Mouse (Mus musculus): ENCODE measurements at regions not wholly inside any gene's neighbourhood (a gene's known extent, or its start where the extent isn't known, plus 50 kb on each side); places are given as distances from the start of the nearest gene placed in this dataset.
A peak's percentile ranks its signal among the peaks of the same experiment; 100 is the strongest.

GRCm38 (mm10) chr11:7506421-7506945 is 292.8 kb upstream of the Igfbp3 start:
- DNase-seq, result no peak

- no peak for DNase-seq
Observed at GRCm38 (mm10) chr11:7504651-7505321, 291.1 kb upstream of the Igfbp3 start.

GRCm38 (mm10) chr11:7502679-7503078 is 289.0 kb upstream of the Igfbp3 start:
- no peak for DNase-seq

DNA sequence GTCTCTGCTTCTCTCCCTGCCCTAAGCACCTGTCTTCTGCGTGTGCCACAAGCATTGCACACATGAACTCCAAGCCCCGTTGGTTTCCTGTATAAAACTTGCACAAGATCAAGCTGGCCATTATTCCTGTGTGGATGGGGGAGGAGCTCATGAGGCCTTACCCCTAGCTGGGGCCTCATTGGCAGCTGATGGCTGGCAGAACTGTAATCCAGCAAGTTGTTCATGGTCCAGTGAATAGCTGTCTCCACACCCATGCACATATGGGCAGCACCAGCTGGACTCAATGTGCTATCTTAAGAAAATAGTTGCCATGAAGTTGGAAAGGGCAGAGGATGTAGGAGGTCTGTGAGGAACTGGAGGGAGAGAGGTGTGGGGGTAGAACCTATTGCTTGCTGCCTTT is 288.3 kb upstream of the Igfbp3 start:
- no peak for DNase-seq

DNA sequence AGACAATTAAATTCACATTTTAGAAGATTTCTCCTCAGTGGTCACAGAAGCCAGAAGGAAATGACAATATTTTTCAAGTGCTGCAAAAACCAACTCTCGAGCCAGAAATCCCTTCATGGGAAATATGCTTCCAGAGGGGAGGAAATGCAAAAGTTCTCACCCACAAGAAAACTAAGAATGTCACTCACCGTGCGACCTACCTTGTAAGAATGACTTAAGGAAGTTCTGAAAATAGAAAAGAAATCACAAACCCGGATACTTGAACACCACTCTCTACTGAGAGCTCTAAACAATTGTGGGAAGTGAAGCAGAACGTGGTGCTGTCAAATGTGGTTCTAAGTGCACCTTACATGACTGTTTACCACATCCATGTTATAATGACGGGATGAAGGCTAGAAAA is 284.1 kb upstream of the Igfbp3 start:
- no peak for DNase-seq

GRCm38 (mm10) chr11:7473832-7474545 is 260.3 kb upstream of the Igfbp3 start:
- no peak for DNase-seq

DNA sequence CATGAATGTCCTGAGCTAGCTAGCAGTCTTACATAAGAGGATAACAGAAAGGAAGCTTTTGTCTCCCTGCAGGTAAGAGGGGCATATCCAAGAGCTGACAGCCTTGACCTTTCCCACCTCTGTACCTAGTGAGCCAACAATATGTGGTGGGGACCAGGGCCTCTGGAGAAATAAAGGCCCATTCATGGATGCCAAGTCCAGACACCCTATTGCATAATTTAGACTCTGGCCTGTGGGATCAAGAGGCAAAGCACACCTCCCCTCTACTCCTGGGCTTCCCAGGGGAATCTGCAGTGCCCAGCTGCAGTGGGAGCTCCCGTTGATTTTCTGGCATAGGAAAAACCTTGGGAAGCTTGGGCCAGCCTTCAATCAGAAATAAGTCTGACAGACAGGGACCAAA is 251.8 kb upstream of the Igfbp3 start:
- DNase-seq, result no peak

GRCm38 (mm10) chr11:7461956-7462771 is 248.4 kb upstream of the Igfbp3 start:
- no peak for DNase-seq

DNA sequence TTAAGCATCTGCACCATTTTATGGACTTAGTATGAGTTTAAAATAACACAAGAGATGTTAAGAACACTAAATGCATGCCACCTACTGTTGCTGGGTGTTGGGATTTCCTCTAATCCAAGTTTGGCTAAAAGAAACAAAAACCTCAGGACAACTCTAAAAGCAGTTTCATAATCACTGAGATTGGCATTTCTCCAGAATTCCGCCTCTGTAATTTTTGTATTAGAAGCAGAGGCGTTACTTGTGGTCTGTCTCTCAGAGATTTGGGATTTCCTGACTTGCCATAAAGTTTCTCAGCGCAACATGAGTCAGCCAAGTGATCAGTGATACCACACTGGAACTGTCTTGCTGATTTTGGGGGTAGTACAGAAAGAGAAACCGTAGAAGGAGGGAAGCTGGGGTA is 238.0 kb upstream of the Igfbp3 start:
- DNase-seq, result no peak

- no peak for DNase-seq
Observed at GRCm38 (mm10) chr11:7444494-7444893, 230.8 kb upstream of the Igfbp3 start.

DNA sequence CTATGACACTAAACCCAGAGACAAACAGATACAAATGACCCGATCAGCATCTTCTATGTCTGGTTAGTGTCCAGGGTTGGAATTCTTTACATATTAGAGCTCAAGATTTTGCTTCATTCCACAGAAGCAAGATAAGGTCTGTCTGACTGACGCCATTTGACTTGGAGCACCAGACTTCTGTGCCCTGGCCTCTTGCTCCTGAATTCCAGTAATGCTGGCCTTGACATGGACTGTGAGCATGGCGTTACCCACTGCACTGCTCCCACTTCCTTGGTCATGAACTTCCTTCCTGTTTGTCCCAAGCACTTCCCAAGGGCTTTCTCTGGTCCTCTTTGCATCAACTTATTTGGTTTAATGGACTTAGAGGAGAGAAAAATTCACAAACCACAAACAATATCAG is 225.6 kb upstream of the Igfbp3 start:
- DNase-seq, result no peak

- no peak for DNase-seq
Observed at GRCm38 (mm10) chr11:7434591-7434990, 220.9 kb upstream of the Igfbp3 start.

DNA sequence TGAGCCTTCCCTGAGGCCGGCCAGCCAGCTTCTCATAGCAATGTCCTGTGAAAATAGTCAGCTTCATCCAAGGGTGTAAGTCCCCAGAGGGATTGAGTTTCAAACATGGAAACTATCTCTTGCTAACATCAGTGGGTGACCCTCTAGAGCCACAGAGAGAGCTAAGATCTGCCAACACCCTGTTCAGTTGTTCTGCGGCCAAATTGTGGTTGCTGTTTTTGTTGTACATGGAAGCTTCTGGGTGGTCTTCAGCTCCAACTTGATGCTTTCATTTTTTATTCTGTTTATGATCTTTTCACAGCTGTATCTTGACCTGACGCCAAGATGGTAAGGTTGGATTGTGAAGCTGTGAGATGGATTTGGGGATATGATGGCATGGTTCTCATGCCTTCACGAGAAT is 214.0 kb upstream of the Igfbp3 start:
- no peak for DNase-seq

- no peak for DNase-seq
Observed at GRCm38 (mm10) chr11:7425233-7425632, 211.5 kb upstream of the Igfbp3 start.

- DNase-seq, result no peak
Observed at GRCm38 (mm10) chr11:7424082-7424471, 210.4 kb upstream of the Igfbp3 start.

- peak; percentile 45 for DNase-seq
Observed at GRCm38 (mm10) chr11:7423276-7424081, 209.8 kb upstream of the Igfbp3 start.

DNA sequence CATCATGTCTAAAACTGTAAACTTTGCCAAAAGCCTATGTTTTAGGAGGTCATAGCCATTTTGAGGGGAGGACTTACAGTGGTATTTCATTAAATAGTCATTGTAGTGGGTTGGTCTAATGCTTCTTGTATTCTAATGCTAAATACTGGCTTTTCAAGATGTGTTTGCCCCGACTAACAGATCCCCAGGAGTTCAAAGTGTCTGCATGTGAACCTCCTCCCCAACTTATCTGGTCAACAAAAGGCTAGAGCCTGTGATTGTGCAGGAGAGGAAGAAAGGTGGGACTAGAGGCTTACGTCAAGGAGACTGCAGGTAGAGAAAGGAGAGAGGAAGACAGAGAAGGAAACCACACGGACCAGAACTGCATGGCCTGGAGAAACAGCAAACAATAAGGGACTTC is 198.9 kb upstream of the Igfbp3 start:
- DNase-seq, result no peak

GRCm38 (mm10) chr11:7408992-7409391 is 195.3 kb upstream of the Igfbp3 start:
- DNase-seq, result no peak

DNA sequence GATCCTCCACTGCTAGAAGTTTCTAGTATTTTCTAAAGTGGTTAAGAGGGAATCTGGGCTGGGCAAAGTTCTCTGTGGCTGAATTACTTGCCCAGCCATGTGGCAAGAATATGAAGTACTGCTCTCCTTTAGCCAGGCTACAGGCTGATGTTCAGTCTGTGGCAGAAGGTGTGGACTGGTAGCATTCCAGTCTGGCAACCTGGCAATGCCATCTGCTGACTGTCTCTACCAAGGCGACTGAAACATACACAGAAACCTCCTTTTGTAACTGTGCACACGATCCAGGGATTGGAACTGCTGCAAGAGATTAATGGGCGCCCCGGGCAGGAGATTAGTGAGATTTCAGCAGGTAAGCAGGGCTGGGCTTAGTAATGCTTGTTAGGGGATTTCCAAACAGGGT is 190.9 kb upstream of the Igfbp3 start:
- no peak for DNase-seq

DNA sequence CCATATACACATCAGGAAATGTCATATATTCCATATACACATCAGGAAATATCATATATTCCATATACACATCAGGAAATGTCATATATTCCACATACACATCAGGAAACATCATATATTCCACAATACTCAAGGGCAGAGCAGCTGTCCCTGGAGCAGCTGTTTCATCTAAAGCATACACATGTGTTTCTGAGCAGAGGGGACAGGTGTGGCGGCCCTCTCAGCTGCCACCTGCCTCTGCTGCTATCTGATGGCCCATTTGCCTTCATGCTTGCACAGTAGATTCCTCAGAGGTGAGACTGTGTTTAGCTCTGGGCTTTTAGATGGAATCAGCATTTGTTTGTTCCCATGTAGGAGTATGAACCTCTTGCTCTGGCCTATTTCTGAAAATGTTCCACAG is 158.1 kb upstream of the Igfbp3 start:
- DNase-seq, result no peak

- DNase-seq, result no peak
Observed at GRCm38 (mm10) chr11:7361388-7361787, 147.7 kb upstream of the Igfbp3 start.

DNA sequence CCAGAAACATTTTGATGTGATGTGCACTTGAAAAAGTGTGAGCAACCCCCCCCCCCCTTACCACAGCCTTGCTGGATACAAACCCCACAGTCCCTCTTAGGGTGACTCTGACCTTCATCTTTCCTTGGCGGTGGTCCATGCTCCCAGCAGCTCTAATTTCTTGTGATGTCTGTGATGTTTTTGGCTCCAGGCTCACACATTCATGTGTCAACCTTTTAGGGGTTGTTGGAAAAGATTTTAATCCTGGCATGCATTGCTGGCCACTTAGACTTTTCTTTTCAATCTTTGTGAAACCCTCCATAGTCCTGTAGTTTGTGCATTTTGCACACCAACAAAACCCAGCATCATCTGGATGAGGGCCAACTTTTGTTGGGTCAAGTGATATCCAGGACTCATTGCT is 134.9 kb upstream of the Igfbp3 start:
- DNase-seq, result no peak

GRCm38 (mm10) chr11:7337826-7338225 is 124.1 kb upstream of the Igfbp3 start:
- no peak for DNase-seq
